Mouse (Mus musculus): ENCODE measurements around the gene Trim7. TPM values are rescaled to one million over a fixed set of nuclear protein-coding genes. Genes with fewer than 3 reads are reported as not detected.
"Not testable (repeated sequence)": the region's sequence is repeated elsewhere in the genome, so short reads cannot be mapped to it uniquely, and the experiment has no call there.

Gene Trim7
- total RNA-seq, 1 experiment from 2014 or later = 16.9 TPM

DNA sequence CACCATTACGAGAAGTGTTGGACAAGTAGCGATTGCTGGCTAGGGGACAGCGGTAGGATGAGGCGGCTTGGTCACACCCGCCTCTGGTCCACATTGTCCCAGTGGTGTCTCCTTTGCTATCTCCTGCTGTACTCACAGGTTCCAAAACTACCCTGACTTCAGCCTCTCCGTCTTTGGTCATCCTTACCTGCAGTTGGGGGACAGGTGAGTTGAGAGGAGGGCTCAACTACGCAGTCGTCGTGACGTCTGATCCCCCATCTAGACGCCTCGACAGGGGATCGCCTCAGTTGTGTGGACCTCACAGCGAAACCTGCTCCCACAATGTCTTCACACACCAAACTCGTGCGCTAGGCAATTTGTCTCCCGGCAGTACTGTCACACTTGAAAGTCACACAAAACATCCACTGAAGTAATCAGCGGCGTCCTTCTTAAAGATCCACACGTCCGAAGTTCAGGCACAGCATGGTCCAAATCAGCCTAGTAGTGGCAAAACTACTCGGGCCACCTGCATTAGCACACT lies 1.6 kb upstream of the Trim7 start:
- DNase-seq = no peak

GRCm38 (mm10) chr11:48826752-48827096 lies 784 bp downstream of the Trim7 start:
- no peak for DNase-seq

DNA sequence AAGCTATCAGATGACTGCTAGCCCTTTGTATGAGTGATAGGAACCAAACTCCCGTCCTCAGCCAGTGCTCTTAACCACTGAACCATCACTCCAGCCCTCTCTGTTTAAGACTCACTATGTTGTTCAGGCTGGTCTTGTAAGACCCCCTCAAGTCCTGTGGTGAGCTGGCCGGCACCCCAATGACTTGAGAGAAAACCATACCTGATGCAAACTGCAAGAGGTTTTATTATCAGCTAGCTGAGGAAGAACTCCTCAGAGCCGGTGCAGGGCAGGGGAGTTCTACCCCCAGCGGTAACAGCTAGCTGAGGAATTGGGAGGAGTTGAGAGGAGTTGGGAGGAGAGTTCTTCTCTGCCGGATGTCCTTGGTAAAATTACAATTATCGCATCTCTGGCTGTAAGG lies 2.0 kb downstream of the Trim7 start:
- DNase-seq = no peak

DNA sequence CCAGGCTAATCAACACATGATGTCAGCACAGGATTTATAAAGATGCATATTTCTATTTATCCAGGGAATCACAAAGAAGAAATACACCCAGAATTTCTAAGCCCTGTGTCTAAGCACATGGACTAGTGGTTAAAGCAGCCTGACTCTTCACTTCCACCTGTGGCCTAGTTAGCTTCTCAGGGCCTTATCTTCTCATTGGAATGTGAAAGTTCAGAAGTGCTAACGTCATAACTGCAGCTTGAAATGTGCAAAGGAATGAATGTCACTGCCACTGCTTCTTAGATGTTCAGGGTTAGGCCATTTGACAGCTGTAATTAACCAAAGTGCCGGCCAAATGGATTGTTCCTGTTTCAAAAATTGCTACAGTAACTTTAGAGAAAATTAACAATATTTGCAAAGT lies 4.3 kb downstream of the Trim7 start:
- DNase-seq = no peak

GRCm38 (mm10) chr11:48831273-48831672 lies 5.3 kb downstream of the Trim7 start:
- no peak for DNase-seq

DNA sequence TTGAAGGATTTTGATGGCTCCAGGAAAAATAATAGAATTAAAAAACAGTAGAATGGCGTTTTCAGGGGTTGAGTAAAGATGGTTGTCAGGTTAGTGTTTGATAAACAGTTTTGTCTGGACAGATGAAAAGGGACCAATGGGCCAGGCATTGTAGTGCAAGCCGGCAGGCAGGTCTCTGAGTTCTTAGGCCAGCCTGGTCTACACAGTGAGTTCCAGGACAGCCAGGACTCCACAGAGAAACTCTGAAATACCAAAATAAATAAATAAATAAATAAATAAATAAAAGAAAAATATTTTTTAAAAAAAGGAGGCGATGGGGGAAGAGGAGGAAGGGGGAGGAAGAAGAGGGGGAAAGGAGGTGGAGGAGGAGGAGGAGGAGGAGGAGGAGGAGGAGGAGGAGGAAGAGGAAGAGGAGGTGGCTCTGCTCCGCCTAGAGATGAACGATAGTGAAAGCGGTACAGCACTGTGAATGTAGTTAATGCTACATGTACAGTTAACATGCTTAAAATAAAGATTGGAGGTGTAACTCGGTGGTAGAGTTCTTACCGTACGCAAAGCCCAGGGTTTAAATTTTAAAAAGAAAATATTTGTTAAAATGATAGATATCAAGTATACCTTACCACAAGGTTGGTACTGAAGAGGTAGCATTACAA lies 7.3 kb downstream of the Trim7 start:
- no peak for DNase-seq

DNA sequence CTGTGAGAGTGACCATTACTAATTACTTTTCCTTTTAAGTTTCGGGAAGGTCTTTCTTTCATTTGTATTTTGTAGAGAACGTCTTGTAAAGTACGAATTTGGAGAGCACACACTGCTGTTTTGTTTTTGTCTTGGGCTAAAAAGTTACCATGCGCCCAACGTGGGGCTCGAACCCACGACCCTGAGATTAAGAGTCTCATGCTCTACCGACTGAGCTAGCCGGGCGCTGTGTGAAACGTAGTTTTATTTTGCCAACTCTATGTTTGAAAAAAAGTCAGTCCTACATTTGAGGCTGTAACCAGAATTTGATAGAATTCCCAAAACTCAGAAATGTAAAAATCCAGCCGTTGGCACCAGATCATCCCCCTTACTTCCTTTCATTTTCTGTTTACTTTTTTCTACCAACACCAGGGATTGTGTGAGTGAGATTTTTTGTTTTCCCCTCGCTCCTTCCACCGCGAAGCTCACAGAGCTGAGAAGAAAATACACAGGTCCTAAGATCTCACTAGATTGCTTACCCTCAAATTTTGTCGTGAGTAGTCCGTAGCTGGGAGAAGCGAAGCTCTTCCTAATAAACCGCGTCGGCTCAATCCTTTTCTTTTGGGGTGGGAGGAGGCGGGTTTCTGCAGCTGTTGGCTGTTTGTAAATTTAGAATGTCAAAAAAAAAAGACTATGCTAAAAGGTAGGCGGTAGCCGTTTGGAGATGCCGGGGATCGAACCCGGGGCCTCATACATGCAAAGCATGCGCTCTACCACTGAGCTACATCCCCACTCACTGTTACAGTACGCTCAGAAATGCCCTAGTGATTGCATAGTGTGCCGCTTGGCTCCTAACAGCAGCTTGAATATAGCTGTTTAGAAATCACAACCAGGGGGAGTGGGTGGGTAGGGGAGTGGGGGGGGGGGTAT lies 8.0 kb downstream of the Trim7 start:
- peak; percentile 90 for DNase-seq

DNA sequence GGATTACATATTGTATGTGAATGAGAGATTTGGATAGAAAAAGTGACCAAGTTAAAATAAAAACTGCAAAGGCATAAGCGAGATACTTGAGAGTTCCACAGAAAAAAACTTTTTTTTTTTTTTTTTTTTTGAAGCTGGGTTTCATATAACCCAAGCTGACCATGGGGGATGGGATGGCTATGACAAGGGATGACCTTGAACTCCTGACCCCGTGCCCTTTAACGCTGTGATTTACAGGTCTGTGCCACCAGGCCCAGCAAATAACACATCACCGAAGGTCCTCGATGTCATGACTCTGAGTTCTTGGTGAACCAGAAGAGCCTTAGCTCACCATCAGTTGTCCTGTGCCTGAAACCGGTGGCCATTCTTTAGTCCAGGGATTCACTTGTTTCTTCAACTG lies 10.0 kb downstream of the Trim7 start:
- DNase-seq = no peak

DNA sequence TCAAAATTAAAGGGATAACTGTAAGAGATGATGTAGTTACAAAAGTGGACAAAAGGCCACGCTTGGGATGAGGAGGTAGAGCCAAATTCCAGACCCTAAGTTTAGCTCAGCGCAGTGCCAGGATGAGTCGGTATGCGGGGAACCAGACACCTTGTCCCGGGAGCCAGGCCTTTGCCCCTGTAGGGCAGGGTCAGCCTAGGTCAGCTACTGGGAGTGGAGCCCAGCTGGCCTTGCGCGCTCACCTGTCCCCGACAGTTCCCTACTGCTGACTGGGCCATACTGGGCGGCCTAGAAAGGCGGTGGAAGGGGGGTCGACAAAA lies 11.0 kb downstream of the Trim7 start:
- DNase-seq = no peak

- DNase-seq = peak; percentile 83
Measured at GRCm38 (mm10) chr11:48837310-48838180, 11.6 kb downstream of the Trim7 start.

DNA sequence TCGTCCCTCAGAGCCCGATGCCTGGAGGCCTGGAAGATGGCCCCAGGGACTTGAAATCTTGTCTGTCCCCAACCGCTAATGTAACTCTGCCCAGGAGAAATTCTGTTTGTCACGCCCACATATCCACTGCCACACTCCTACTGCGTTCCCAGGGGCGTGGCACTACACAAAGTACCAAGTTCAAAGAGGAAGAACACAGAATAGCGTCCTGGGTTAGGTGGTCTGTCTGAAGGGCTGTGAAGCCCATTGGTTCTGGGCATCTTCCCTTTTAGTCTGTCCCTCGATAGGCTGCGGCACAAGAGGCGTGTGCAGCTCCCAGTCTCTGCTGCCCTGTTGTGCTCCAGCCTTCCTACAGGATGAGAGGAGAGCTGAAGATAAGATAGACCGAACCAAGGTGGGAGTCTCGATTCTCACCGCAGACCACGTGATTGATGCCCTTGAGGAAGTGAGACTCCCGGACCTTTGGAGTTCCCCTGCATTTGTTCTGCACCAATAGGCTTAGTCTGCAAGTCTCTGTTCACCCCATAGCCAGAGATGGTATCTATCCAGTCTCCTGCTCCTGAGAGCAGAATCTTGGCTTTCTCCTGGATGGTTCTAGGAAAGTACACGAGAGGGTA lies 12.3 kb downstream of the Trim7 start:
- no peak for DNase-seq

- no peak for DNase-seq
Measured at GRCm38 (mm10) chr11:48838879-48839680, 13.1 kb downstream of the Trim7 start.

GRCm38 (mm10) chr11:48840805-48841204 lies 14.9 kb downstream of the Trim7 start:
- no peak for DNase-seq

DNA sequence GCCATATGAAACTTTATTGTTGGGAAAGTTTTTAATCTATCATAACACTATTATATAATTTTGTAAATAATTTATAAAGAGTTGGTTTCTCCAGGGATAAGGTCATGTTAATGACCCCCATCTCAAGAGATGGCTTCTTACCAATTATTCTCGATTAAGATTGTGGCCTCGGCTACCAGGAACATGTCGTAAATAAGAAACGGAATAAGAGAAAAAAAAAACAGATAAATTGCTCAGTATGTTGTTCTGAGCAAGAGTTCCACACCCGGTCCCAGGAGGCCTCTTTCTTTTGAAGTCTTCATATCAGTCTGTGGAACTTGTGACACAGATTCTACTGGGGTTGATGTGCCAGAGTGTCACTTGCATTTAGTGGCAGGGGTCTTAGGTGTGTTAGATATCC lies 15.3 kb downstream of the Trim7 start:
- DNase-seq = no peak

GRCm38 (mm10) chr11:48842378-48842792 lies 16.4 kb downstream of the Trim7 start:
- no peak for DNase-seq

GRCm38 (mm10) chr11:48843202-48843601 lies 17.3 kb downstream of the Trim7 start:
- DNase-seq = no peak

DNA sequence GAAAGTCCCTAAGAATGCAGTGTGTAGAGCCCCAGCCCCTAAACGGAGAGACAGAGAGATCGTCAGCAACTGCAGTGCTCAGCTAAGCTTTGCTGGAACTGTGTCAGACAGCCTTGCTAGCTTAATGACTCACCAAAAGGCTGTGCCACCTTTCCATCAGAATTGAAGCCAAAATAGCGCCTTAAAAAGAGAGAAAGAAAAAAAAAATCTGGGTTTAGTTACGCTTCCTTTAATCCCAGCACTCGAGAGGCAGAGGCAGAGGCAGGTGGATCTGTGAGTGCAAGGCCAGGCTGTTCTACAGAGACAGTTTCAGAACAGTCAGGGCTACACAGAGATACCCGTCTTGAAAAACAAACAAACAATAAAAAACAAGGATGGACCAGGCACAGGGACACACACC lies 18.4 kb downstream of the Trim7 start:
- DNase-seq = no peak

GRCm38 (mm10) chr11:48845244-48845815 lies 19.4 kb downstream of the Trim7 start:
- DNase-seq = no peak

- not testable (repeated sequence) for DNase-seq
Measured at GRCm38 (mm10) chr11:48846362-48846761, 20.4 kb downstream of the Trim7 start.

DNA sequence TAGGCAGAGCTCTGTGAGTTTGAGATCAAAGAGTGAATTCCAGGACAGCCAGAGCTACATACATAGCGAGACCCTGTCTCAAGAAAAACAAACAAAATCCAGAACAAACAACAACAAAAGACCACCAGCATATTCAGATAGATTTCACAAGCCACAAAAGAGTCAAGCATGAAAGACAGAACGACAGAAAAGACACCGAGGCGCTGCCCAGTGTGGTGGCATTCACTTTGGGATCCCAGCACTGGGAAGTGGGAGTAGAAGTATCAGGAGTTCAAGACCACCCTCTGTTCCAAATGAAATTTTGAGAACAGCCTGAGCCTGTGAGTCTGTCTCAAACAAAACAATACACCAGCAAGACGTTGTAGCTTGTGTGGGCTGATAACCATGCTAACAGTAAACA lies 20.9 kb downstream of the Trim7 start:
- no peak for DNase-seq

DNA sequence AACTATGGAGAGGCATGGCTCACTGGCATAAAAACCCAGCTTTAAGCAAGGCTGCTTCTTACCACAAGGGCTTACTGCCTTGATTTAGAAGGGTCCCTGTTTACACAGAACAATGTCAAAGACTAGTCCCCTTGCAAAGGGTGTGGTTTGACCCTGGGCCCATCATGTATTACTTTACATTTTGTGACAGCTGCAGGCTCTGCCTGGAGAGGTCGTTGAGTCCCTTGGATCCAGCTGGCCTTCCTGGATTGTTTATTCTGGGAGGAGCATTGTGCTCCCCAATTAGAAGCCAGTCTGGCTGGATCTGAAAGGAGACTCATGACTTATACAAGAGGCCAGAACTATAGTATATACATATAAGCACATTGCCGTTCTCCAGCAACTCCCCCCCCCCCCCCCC lies 24.3 kb downstream of the Trim7 start:
- no peak for DNase-seq

Data from adrenal gland, postnatal 25 days (tissue).